Mouse (Mus musculus) brain, adult 2 months (tissue): ENCODE measurements around the gene Taf12.
"Not testable (repeated sequence)": the region's sequence is repeated elsewhere in the genome, so short reads cannot be mapped to it uniquely, and the experiment has no call there.

ENCODE experiments used
- DNase-seq: peaks from one replicate; pipeline ENCODE4 v3.0.0; 2011; ENCODE audit warnings: low read depth, low spot score

Gene Taf12

GRCm38 (mm10) chr4:132269740-132270560 lies 4.2 kb upstream of the Taf12 start:
- DNase-seq = peak; percentile 97

DNA sequence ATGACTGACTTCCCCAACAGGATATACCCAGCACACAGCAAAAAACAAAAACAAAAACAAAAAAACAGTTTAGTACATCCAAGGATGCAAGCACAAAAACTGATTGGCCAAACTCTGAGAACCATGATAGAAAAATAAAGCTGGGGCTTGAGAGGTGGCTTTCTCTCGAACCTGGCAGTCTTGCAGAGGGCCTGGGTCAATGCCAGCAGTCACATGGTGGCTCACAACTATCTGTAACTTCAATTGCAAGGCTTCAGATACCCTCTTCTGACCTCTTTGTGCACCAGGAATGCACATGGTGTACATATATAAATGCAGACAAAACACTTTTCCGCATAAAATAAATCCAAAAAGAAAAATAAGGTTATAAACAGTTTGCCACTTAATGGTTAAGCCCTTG lies 1.0 kb upstream of the Taf12 start:
- peak; percentile 16 for DNase-seq

DNA sequence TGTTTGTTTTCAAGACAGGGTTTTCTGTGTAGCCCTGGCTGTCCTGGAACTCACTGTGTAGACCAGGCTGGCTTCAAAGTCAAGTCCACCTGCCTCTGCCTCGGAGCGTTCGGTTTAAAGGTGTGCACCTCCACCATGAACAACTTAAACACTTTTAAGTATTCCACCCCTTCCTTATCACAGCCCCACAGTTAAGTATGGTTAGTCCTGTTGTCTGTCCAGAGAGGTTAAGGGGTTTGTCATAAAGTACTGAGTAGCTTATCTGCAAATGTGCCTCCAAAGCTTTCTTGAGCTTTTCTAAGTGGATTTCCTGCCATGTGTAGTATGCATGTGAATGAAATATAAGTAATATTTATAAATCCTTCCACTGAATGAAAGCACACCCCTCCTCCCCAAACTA lies 1.8 kb downstream of the Taf12 start:
- no peak for DNase-seq

DNA sequence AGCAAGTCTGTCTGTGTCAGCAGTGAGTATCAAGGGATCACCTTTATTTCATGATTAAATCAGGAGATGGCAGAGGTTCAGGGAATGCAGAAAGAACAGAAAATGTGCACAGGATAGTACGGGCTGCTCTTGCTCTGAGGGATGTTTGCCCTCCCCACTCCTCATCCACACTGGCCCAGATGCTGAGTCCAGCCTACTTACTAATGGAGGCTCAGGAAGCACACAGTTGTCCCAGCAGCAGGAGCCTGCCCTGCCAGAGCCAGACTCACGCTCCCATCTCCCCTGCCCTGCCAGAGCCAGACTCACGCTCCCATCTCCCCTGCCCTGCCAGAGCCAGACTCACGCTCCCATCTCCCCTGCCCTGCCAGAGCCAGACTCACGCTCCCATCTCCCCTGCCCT lies 14.7 kb downstream of the Taf12 start:
- DNase-seq = not testable (repeated sequence)

DNA sequence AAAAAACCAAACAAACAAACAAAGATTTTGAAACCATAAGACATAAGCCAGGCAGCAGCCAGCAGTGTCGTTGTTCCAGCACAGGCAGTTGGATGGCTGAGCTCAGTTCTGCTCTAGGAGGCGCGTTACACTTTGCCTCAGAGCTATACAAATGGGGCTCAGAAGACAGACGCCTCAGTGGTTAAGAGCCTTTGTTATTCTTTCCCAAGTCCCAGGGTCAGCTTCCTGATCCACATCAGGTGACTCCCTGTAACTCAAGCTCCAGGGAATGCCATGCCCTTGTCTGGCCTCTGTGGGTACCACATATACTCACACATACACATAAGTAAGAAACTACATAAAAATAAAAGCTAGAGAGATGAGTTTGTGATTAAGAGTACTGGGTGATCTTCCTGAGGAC lies 16.9 kb downstream of the Taf12 start:
- no peak for DNase-seq

DNA sequence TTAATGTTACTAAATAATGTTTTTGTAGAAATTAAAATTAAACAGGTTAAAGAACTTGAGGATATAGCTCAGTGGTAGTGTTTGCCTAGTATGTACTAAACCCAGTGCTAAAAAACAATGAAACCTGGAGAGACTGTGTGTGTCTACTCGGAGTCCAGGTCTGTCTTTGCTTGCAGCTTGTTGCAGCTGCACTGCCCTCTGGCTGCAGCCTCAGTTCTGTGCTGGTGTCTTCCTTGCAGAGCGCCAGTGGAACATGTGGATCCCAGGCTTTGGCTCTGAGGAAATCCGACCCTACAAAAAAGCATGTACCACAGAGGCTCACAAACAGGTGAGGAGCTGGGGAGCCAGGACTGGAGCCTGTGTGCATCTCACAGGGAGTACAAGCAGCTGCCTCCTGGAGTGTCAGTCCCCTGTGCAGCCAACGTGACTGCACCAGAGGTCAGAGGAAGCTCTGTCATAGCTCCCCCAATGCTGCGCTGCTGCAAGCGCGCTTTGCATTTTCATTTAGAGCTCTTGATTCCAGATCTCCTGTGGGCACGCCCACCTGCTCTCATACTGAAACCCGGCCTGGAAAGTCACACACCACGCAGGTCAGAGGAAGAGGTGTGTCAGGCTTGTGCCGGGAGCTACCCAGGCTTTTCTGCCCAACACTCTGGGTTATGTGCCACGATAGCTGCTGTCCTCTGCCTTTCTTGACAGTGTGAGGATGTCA lies 17.6 kb downstream of the Taf12 start:
- no peak for DNase-seq

DNA sequence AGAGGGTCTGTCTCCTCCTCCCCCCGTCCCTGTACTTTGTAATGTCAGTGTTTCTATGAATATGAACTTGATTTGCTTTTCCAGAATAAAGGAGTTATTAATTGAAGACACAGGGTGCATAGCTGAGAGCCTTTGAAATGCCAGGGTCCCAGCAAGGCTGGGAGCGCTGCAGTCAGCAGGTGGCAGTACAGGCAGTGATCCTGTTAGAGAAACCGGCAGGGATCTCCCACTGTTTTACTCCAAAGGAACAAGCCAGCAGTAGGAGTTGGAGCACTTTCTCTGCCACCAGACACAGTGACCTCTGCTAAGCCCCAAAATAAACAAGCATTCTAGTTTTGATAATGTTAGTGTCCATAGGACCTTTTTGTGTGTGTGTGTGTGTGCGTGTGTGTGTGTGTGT lies 18.8 kb downstream of the Taf12 start:
- peak; percentile 57 for DNase-seq

- no peak for DNase-seq
Observed at GRCm38 (mm10) chr4:132293682-132294240, 19.6 kb downstream of the Taf12 start.

DNA sequence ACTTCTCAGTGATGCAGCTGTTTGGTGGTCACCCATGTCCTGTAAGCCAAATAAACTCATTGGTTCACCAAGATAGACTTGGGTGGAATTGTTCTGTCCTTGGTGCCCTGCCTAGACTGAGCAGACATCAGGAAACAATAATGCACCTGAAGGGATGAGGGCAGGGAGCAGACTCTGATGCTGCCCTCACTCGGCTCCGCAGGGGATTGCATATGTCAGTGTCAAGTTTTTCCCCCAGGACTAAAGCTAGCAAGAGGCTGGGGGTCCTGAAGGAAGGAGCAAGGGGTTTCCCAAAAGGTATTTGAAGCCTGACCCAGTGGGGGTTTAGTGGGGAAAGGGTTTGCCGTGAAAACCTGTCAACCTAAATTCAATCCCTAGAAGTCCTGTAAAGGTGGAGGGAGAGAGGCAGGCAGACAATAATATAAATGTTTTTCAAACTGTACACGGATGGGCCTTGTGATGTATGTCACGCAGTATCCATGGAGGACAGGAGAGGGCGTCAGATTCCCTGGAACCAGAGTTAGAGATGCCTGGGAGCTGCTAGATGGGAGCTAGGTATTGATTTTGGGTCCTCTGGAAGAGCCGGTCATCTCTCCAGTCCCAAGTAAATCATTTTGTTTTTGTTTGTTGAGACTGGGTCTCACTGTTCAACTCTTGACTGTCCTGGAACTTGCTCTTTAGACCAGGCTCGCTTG lies 21.7 kb downstream of the Taf12 start:
- DNase-seq = no peak

DNA sequence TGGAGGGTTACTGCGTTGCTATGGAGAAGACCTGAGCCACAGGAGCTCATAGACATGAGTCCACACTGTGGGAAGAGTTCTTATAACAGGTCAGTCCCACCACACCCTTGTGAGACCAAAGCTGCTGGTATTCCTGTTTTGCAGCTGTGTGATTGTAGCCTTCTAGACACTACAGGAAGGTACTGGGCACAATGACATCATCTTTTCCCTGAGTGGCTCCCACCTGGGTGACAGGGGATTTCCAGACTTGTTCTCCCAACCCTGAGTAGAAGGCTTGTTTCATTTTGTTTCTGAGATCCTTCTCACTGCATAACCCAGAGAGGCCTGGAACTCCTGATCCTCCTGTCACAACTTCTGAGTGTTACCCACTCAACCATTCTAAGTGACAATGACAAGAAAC lies 25.7 kb downstream of the Taf12 start:
- no peak for DNase-seq

- no peak for DNase-seq
Observed at GRCm38 (mm10) chr4:132301486-132301885, 27.3 kb downstream of the Taf12 start.

GRCm38 (mm10) chr4:132301965-132302938 lies 28.1 kb downstream of the Taf12 start:
- DNase-seq = peak; percentile 56

DNA sequence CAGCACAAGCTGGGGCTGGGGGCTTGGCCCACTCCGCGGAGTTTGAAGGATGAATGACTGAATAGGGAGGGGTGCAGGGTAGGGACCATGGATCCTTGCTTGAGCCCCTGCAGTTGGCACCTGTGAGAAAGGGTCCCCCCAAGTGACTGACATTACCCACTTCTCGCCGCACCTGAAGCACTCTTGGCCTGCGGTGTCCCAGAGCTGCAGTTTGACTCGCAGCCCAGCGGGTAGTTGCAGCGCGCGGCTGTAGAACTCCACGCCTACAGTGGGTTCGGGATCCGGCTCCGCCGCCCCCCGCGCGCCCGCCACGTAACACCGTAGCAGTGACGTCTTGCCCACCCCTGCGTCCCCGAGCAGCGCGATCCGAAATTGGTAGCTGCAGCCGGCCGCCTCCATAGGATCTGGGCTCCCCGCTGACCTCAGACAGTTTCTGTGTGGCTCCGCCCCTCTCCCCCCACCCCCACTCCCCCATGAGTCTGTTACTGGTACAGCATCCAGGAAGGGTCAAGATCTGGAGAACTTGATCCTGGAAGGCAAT lies 28.8 kb downstream of the Taf12 start, which contains the start of gene Rab42:
Rab42 (minus strand) TSS at position 447 of the 541 bp plus-strand sequence.
- DNase-seq = peak; percentile 81

GRCm38 (mm10) chr4:132303484-132303883 lies 29.3 kb downstream of the Taf12 start:
- DNase-seq = not testable (repeated sequence)

GRCm38 (mm10) chr4:132305276-132305675 lies 31.1 kb downstream of the Taf12 start:
- no peak for DNase-seq

DNA sequence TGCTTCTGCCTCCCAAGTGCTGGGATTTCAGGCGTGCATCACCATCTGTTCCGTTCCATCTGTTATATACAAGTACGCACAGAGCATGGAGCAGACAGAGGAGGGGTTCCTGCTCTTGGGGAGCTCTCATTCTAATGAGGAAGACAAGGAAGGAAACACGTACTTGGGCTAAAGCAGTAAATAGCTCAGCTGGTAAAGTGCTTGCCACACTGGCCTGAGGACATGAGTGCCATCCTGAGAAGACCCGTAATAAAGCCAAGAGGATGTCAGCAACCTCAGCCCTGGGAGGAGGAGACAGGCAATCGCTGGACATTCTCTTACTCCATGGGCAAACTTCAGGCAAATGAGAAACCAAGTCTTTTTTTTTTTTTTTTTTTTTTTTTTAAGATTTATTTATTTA lies 31.8 kb downstream of the Taf12 start:
- DNase-seq = peak; percentile 12

- DNase-seq = peak; percentile 98
Observed at GRCm38 (mm10) chr4:132308437-132309139, 34.4 kb downstream of the Taf12 start.

GRCm38 (mm10) chr4:132309140-132309848 lies 35.1 kb downstream of the Taf12 start:
- DNase-seq = peak; percentile 49

DNA sequence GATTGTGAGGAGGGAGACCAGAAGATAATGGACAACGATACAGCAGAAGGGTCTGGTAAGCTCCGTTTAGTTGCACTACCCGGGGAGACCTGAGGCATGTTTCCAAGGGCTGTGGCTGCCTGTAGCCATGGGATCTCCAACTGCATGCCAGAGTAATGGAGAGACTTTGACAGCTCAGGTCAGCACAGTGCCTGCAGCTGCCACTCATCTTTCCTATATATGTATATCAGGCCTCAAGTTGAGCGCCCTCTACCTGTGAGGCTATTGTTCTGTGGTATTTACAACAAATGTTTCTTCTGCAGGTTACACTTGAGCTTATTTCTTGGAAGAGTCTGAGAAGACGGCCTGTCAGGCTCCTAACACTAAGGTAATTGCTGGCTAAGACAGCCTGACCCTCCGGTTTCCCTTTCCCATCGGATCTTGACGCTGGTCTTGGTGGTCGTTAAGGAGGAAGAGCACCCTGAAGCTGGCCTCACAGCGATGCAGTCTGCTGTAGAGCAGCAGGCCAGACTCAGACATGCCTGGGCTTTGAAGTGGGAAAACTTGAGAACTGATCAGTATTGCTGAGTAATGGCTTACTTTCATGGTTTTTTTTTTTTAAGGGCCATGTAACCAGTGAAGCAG lies 35.8 kb downstream of the Taf12 start:
- DNase-seq = peak; percentile 66
